Mouse (Mus musculus): Measurements from ENCODE around the gene Rnf144a.

GRCm38 (mm10) chr12:26400762-26401161, 14.3 kb downstream of the Rnf144a start:
- no peak for TF ChIP-seq CTCF (IDR thresholded peaks at IDR 0.05; ENCODE audit: low read depth, low read length)
- no peak for TF ChIP-seq POLR2A (IDR thresholded peaks at IDR 0.05; ENCODE audit: borderline replicate concordance, low read depth, low read length)
